Mouse (Mus musculus) MEL (cell line): ENCODE data around the gene Hs3st4. TPM values are rescaled to one million over a fixed set of nuclear protein-coding genes. Genes with fewer than 3 reads are reported as not detected.

Source experiments
- DNase-seq: peaks from one replicate; pipeline ENCODE4 v3.0.0; 2011; ENCODE audit warnings: low read depth, low spot score
- H3K27ac ChIP-seq: 2 replicates; pipeline ENCODE4 v1.5.1; 2012; ENCODE audit warnings: low read depth, mild to moderate bottlenecking, control low read depth, low read length, moderate library complexity; ENCODE audit not compliant: control insufficient read depth
- H3K27me3 ChIP-seq, 2 experiments: fragments of 150-350 bp in 1 of 2; sonication (generic) in 1 of 2; 2 replicates each; pipeline ENCODE4 v1.6.1; 2012; ENCODE audit warnings: low read length in 2 of 2, mild to moderate bottlenecking in 2 of 2, improper control_type of control experiment in 1 of 2, moderate library complexity in 1 of 2; ENCODE audit not compliant: insufficient read depth in 2 of 2, control insufficient read depth in 1 of 2
- H3K36me3 ChIP-seq, 2 experiments: 2 replicates each; pipeline ENCODE4 v1.6.1; 2012 to 2014; ENCODE audit warnings: low read length in 2 of 2, improper control_type of control experiment in 1 of 2, inconsistent platforms in 1 of 2, mild to moderate bottlenecking in 1 of 2; ENCODE audit not compliant: insufficient read depth in 2 of 2, control insufficient read depth in 1 of 2
- H3K4me1 ChIP-seq, 2 experiments: fragments of 150-350 bp in 1 of 2; sonication (generic) in 1 of 2; 2 replicates each; pipeline ENCODE4 v1.6.1; 2012; ENCODE audit warnings: low read length in 2 of 2, improper control_type of control experiment in 1 of 2, mild to moderate bottlenecking in 1 of 2; ENCODE audit not compliant: insufficient read depth in 2 of 2, control insufficient read depth in 1 of 2
- H3K4me3 ChIP-seq, 2 experiments: fragments of 150-350 bp in 1 of 2; sonication (generic) in 1 of 2; 2 replicates each; pipeline ENCODE4 v1.5.1; 2012; ENCODE audit warnings: low read depth in 2 of 2, low read length in 2 of 2, mild to moderate bottlenecking in 2 of 2, moderate library complexity in 2 of 2, control low read depth in 1 of 2, improper control_type of control experiment in 1 of 2; ENCODE audit not compliant: control insufficient read depth in 1 of 2, insufficient read depth in 1 of 2
- H3K79me2 ChIP-seq: 2 replicates; pipeline ENCODE4 v1.6.1; 2012; ENCODE audit warnings: mild to moderate bottlenecking, low read length, moderate library complexity; ENCODE audit not compliant: control insufficient read depth, poor library complexity, insufficient read depth
- H3K9ac ChIP-seq: 2 replicates; pipeline ENCODE4 v1.6.1; 2012; ENCODE audit warnings: low read depth, mild to moderate bottlenecking, control low read depth, low read length, moderate library complexity; ENCODE audit not compliant: control insufficient read depth, poor library complexity, severe bottlenecking
- H3K9me3 ChIP-seq: fragments of 150-350 bp; sonication (generic); replicated peaks from 2 replicates; pipeline ENCODE4 v1.6.1; 2012; ENCODE audit warnings: mild to moderate bottlenecking, low read length, improper control_type of control experiment, moderate library complexity; ENCODE audit not compliant: insufficient read depth
- CHD1 ChIP-seq: IDR thresholded peaks from 2 replicates; pipeline ENCODE4 v1.6.1; 2012; ENCODE audit warnings: low read depth, mild to moderate bottlenecking, inconsistent platforms, low read length, improper control_type of control experiment
- CHD2 ChIP-seq: IDR thresholded peaks from 2 replicates; pipeline ENCODE4 v1.6.1; 2011; ENCODE audit warnings: low read length, improper control_type of control experiment
- EP300 ChIP-seq, 2 experiments: IDR thresholded peaks; 2 replicates each; pipeline ENCODE4 v1.6.1; 2011; ENCODE audit warnings: improper control_type of control experiment in 2 of 2, low read length in 2 of 2, low read depth in 1 of 2, mild to moderate bottlenecking in 1 of 2
- GABPA ChIP-seq: IDR thresholded peaks from 2 replicates; pipeline ENCODE4 v1.6.1; 2012; ENCODE audit warnings: low read depth, mild to moderate bottlenecking, inconsistent platforms, low read length, improper control_type of control experiment, moderate library complexity
- GATA1 ChIP-seq: IDR thresholded peaks from 2 replicates; pipeline ENCODE4 v1.6.1; 2011; ENCODE audit warnings: low read depth, low read length, improper control_type of control experiment
- JUND ChIP-seq: IDR thresholded peaks from 2 replicates; pipeline ENCODE4 v1.6.1; 2011; ENCODE audit warnings: low read depth, mild to moderate bottlenecking, improper control_type of control experiment, low read length
- KAT2A ChIP-seq: conservative IDR thresholded peaks from 2 replicates; pipeline ENCODE4 v1.6.1; 2012; ENCODE audit warnings: low read depth, low read length, improper control_type of control experiment, inconsistent platforms
- MAFK ChIP-seq: IDR thresholded peaks from 2 replicates; pipeline ENCODE4 v1.6.1; 2011; ENCODE audit warnings: low read depth, mild to moderate bottlenecking, low read length, improper control_type of control experiment, borderline replicate concordance
- MAX ChIP-seq: IDR thresholded peaks from 2 replicates; pipeline ENCODE4 v1.6.1; 2011; ENCODE audit warnings: low read length, improper control_type of control experiment
- MAZ ChIP-seq: IDR thresholded peaks from 2 replicates; pipeline ENCODE4 v1.6.1; 2012; ENCODE audit warnings: low read depth, mild to moderate bottlenecking, inconsistent platforms, low read length, improper control_type of control experiment
- MEF2A ChIP-seq: IDR thresholded peaks from 2 replicates; pipeline ENCODE4 v1.6.1; 2014; ENCODE audit warnings: low read depth, mild to moderate bottlenecking, inconsistent platforms, low read length, improper control_type of control experiment; ENCODE audit not compliant: poor library complexity, insufficient replicate concordance, severe bottlenecking; ENCODE audit errors: extremely low read depth
- MYB ChIP-seq: IDR thresholded peaks from 2 replicates; pipeline ENCODE4 v1.6.1; 2011; ENCODE audit warnings: mild to moderate bottlenecking, low read depth, low read length, improper control_type of control experiment
- NRF1 ChIP-seq: IDR thresholded peaks from 2 replicates; pipeline ENCODE4 v1.6.1; 2014; ENCODE audit warnings: low read depth, mild to moderate bottlenecking, inconsistent platforms, low read length, improper control_type of control experiment, moderate library complexity; ENCODE audit not compliant: poor library complexity, insufficient read depth, severe bottlenecking
- POLR2AphosphoS2 ChIP-seq: IDR thresholded peaks from 2 replicates; pipeline ENCODE4 v1.6.1; 2011; ENCODE audit warnings: low read length, improper control_type of control experiment
- RAD21 ChIP-seq: IDR thresholded peaks from 2 replicates; pipeline ENCODE4 v1.6.1; 2011; ENCODE audit warnings: mild to moderate bottlenecking, low read depth, low read length, improper control_type of control experiment
- RCOR1 ChIP-seq: IDR thresholded peaks from 2 replicates; pipeline ENCODE4 v1.6.1; 2012; ENCODE audit warnings: low read depth, mild to moderate bottlenecking, inconsistent platforms, low read length, improper control_type of control experiment
- SIN3A ChIP-seq: IDR thresholded peaks from 2 replicates; pipeline ENCODE4 v1.6.1; 2012; ENCODE audit warnings: low read length, improper control_type of control experiment, inconsistent platforms
- TAL1 ChIP-seq: IDR thresholded peaks from 2 replicates; pipeline ENCODE4 v1.6.1; 2012; ENCODE audit warnings: mild to moderate bottlenecking, inconsistent platforms, low read length, moderate library complexity, mixed read lengths
- TBP ChIP-seq: IDR thresholded peaks from 2 replicates; pipeline ENCODE4 v1.8.0; 2011; ENCODE audit warnings: low read depth, low read length, improper control_type of control experiment
- TCF12 ChIP-seq: IDR thresholded peaks from 2 replicates; pipeline ENCODE4 v1.6.1; 2014; ENCODE audit warnings: low read depth, mild to moderate bottlenecking, inconsistent platforms, low read length, improper control_type of control experiment, moderate library complexity
- UBTF ChIP-seq: IDR thresholded peaks from 2 replicates; pipeline ENCODE4 v1.6.1; 2012; ENCODE audit warnings: low read depth, mild to moderate bottlenecking, inconsistent platforms, low read length, improper control_type of control experiment, moderate library complexity, borderline replicate concordance; ENCODE audit not compliant: insufficient read depth
- USF2 ChIP-seq, 2 experiments: IDR thresholded peaks; 2 replicates each; pipeline ENCODE4 v1.6.1; 2011 to 2012; ENCODE audit warnings: improper control_type of control experiment in 2 of 2, low read length in 2 of 2, borderline replicate concordance in 1 of 2, inconsistent platforms in 1 of 2, low read depth in 1 of 2, mild to moderate bottlenecking in 1 of 2; ENCODE audit not compliant: insufficient read depth in 1 of 2
- ZC3H11A ChIP-seq: IDR thresholded peaks from 2 replicates; pipeline ENCODE4 v1.6.1; 2012; ENCODE audit warnings: low read depth, mild to moderate bottlenecking, inconsistent platforms, low read length, improper control_type of control experiment
- ZKSCAN1 ChIP-seq: IDR thresholded peaks from 2 replicates; pipeline ENCODE4 v1.6.1; 2012; ENCODE audit warnings: low read depth, mild to moderate bottlenecking, inconsistent platforms, low read length, improper control_type of control experiment, moderate library complexity
- ZNF384 ChIP-seq: IDR thresholded peaks from 2 replicates; pipeline ENCODE4 v1.6.1; 2012; ENCODE audit warnings: low read depth, mild to moderate bottlenecking, inconsistent platforms, low read length, improper control_type of control experiment
- polyA plus RNA-seq, 2 experiments: library from polyadenylated mRNA; stranded (reverse) in 1 of 2; unstranded in 1 of 2; fragments of >175 nt in 1 of 2; fragments of >200 nt in 1 of 2; gene quantifications; 2 replicates each; pipeline versions ENCODE4 v1.2.1 to v1.2.4; 2012; ENCODE audit warnings: low replicate concordance in 2 of 2, low read depth in 1 of 2; ENCODE audit not compliant: insufficient read length in 2 of 2, insufficient read depth in 1 of 2, missing spikeins in 1 of 2
- total RNA-seq: library from RNA; depleted of rRNA; stranded (reverse); fragments of 300-350 nt; gene quantifications from 2 replicates; pipeline ENCODE4 v1.2.3, GENCODE M21; 2012

Gene Hs3st4
- total and polyA plus RNA-seq, 3 experiments: not detected

- Histone ChIP-seq H3K9ac (no peak overlapping the region), H3K9me3 (no peaks in the 10 kb centered on the region), H3K36me3 (no peaks in the 10 kb centered on the region), H3K4me3 (no peak overlapping the region), H3K27ac (no peak overlapping the region), H3K79me2 (no peaks in the 10 kb centered on the region), H3K27me3 (no peaks in the 10 kb centered on the region), H3K4me1 (no peaks in the 10 kb centered on the region)
- TF ChIP-seq GABPA (no peak), JUND (no peak), NRF1 (no peak), POLR2AphosphoS2 (no peak), MYB (no peak), MAFK (no peak), UBTF (no peak), TBP (no peak), CHD1 (no peak), MAZ (no peak), KAT2A (no peak), CHD2 (no peak), RAD21 (no peak), ZKSCAN1 (no peak)
- no peak for DNase-seq
These were observed 54.6 kb downstream of the Hs3st4 start for GRCm38 (mm10) chr7:124037281-124037700.

GRCm38 (mm10) chr7:124039142-124039541 lies 56.5 kb downstream of the Hs3st4 start:
- Histone ChIP-seq H3K9ac (no peak overlapping the region), H3K9me3 (no peaks in the 10 kb centered on the region)

More at GRCm38 (mm10) chr7:124039142-124039541, 56.5 kb downstream of the Hs3st4 start:
- Histone ChIP-seq H3K4me1 (no peaks in the 10 kb centered on the region), H3K36me3 (no peaks in the 10 kb centered on the region), H3K27ac (no peak overlapping the region), H3K79me2 (no peaks in the 10 kb centered on the region), H3K27me3 (no peaks in the 10 kb centered on the region), H3K4me3 (no peak overlapping the region)
- no peak for TF ChIP-seq MEF2A
- TF ChIP-seq TAL1: no peak
- no peak for TF ChIP-seq GATA1
- no peak for TF ChIP-seq SIN3A
- TF ChIP-seq TCF12: no peak
- TF ChIP-seq USF2 (IDR thresholded peaks at IDR 0.05; ENCODE audit: borderline replicate concordance in 1 of 2, insufficient read depth in 1 of 2, low read depth in 1 of 2, low read length in 2 of 2): no peak
- no peak for TF ChIP-seq EP300 (IDR thresholded peaks at IDR 0.05; ENCODE audit: low read depth in 1 of 2, low read length in 2 of 2)
- TF ChIP-seq UBTF: no peak
- TF ChIP-seq CHD2: no peak
- TF ChIP-seq ZNF384: no peak
- TF ChIP-seq JUND: no peak
- TF ChIP-seq CHD1: no peak
- no peak for TF ChIP-seq MAX
- TF ChIP-seq RCOR1: no peak
- no peak for TF ChIP-seq ZC3H11A
- no peak for DNase-seq
